Mouse (Mus musculus) ES-Bruce4 (cell line): Measurements from ENCODE around the gene Fads6.

Experiments
- CTCF ChIP-seq: IDR thresholded peaks from one replicate; pipeline ENCODE4 v1.8.1; 2011; ENCODE audit warnings: low read depth, low read length
- EP300 ChIP-seq: IDR thresholded peaks from 2 replicates; pipeline ENCODE4 v1.6.1; 2011; ENCODE audit warnings: low read depth, low read length; ENCODE audit not compliant: insufficient read depth

DNA sequence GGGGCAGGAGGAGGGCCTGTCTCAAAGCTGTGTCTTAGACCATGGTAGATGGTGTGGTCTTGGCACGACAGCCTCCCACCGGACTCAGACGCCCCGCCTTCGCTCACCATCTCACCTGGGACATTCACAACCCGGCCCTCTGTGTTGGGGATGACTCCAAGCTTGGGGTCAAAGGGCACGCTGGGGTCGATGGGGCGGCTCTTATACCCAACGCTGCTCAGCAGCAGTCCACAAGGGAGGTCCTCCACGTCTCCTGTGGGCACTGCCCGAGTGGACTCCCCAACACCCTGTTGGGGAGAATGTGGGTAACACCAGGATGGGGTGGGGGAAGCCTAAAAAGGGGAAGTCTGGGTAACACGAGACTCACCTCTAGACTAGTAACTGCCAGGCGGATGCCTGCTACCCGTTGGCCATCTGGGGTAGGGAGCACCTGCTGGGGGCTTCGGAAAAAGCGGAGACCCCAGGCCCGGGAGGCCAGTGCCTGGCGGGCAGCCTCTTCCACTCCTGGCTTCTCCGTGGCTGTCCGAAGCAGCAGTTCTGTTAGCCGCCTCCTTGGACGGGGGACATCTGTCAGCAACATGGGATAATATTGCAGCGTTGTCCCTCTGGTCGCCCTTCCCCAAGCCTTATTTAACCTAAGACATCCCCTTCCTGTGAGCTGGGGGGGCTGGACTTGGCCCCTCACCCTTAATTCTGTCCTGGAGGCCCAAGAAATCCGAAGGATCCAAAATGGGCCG, 28.0 kb downstream of the Fads6 start:
- TF ChIP-seq CTCF (no peak), EP300 (no peak)
